10 mouse cellular contexts compared by ENCODE assay signal in the genomic region with DNA sequence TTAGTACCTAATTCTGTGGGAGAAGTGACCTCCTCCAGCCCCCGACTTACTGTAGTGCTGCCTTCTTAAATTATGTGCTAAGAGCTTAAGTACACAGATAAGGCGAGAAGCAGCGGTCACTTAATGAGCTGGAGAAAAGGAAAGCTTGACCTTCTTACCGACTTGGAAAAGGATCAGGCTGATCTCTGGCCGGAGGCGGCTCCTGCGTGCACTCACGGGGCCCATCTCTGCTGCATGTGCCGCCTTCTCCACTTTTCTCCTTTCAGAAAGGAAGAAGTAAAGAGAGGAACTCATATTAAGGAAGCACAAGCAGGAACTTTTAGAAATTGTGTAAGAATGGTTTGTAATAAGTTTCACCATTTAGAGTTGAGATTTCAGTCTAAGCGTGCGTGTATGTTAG. TPM values are rescaled to one million over a fixed set of nuclear protein-coding genes. Genes with fewer than 3 reads are reported as not detected.
A peak's percentile ranks its signal among the peaks of the same experiment; 100 is the strongest.
DNase-seq lines count a peak whose midpoint lies in the region; ATAC-seq and TF ChIP-seq lines count a peak whose summit lies in the region.
"Had no signal": no experiment of that assay in that cellular context is flagged by ENCODE, and none has a peak within 500 bp of the region (broad histone marks: within the 10 kb centered on the region; RNA-seq: fewer than 3 reads in every experiment).

A gene (minus strand): TSS at position 292 of the 400 bp plus-strand sequence.

- 42% methylated on average over 11 of the region's 11 CpGs for WGBS in heart, embryonic 13.5 days

- H3K27me3 ChIP-seq in heart, embryonic 13.5 days (replicated peaks): 0 out of 2 replicates have a peak, but pooled peaks cover 6% of the 10 kb centered on the region
- H3K27me3 ChIP-seq: embryonic facial prominence, embryonic 15.5 days; neural tube, embryonic 12.5 days had no signal

- no peaks in the 10 kb centered on the region for H3K9me3 ChIP-seq in heart, embryonic 13.5 days
- H3K9me3 ChIP-seq: embryonic facial prominence, embryonic 15.5 days; neural tube, embryonic 12.5 days had no signal

- peak within 1 kb of the TSS; percentile 36 for H3K4me3 ChIP-seq in gastrocnemius, adult 2 months
- H3K4me3 ChIP-seq in heart, embryonic 13.5 days: no peak within 1 kb of the TSS
- H3K4me3 ChIP-seq: embryonic facial prominence, embryonic 15.5 days; neural tube, embryonic 12.5 days had no signal

- TF ChIP-seq CTCF in gastrocnemius, adult 2 months (IDR thresholded peaks at IDR 0.05): no peak

- peak; percentile 32 for DNase-seq in gastrocnemius, adult 2 months
- no peak for DNase-seq in gastrocnemius, adult 8-10 months (ENCODE audit: low spot score in 2 of 2)
- DNase-seq in kidney, postnatal 36 days: peak; percentile 52 to 56
- no peak for DNase-seq in layer of hippocampus, postnatal 36 days
- DNase-seq in layer of hippocampus, adult 9-10 months (ENCODE audit: low spot score): no peak
- no peak for DNase-seq in adrenal gland, adult 8-10 months

- H3K36me3 ChIP-seq in heart, embryonic 13.5 days: peaks cover 60% of the 10 kb centered on the region

- H3K4me2 ChIP-seq in heart, embryonic 13.5 days: 0 out of 2 replicates have a peak within 1 kb of the TSS, but pooled peaks have one; percentile 1
- H3K4me2 ChIP-seq: embryonic facial prominence, embryonic 15.5 days; neural tube, embryonic 12.5 days had no signal

- intact Hi-C loops in gastrocnemius, adult 2 months (cut with DNase I): no loop called here

- peak within 1 kb of the TSS; percentile 65 for H3K27ac ChIP-seq in gastrocnemius, adult 2 months
- H3K27ac ChIP-seq in heart, embryonic 13.5 days (replicated peaks): peak within 1 kb of the TSS; percentile 66
- H3K27ac ChIP-seq: embryonic facial prominence, embryonic 15.5 days; neural tube, embryonic 12.5 days had no signal

- 0 out of 2 replicates have a peak within 1 kb of the TSS, but pooled peaks have one; percentile 28 for H3K9ac ChIP-seq in heart, embryonic 13.5 days
- H3K9ac ChIP-seq: embryonic facial prominence, embryonic 15.5 days; neural tube, embryonic 12.5 days had no signal

- peaks cover 28% of the 10 kb centered on the region for H3K4me1 ChIP-seq in heart, embryonic 13.5 days
- H3K4me1 ChIP-seq: embryonic facial prominence, embryonic 15.5 days; neural tube, embryonic 12.5 days had no signal

- no peak for ATAC-seq in heart, embryonic 13.5 days (ENCODE audit: extremely low read depth, insufficient number of reproducible peaks, low FRiP score, low TSS enrichment)
- peak; percentile 56 for ATAC-seq in megakaryocyte progenitor cell, adult 5-6 weeks (replicated peaks; ENCODE audit: poor library complexity)

RNA-seq across cellular contexts. Expression of the gene that starts here (rescaled TPM):
- total RNA-seq in gastrocnemius, adult 2 months (2021): under 1 TPM; 0.31 to 0.38 TPM
- total RNA-seq in gastrocnemius, adult 8-10 months (2022): under 1 TPM in 3 of 4 experiments, not detected in 1; 0.13 to 0.36 (median 0.20) TPM
- 1.0 and 1.1 TPM in 2 replicates for polyA plus RNA-seq in heart, embryonic 13.5 days (2015; fragmentation: Nextera tagmentation; extraction: Ambion mirVana)
- 415 and 476 TPM in 2 replicates for total RNA-seq in megakaryocyte progenitor cell, adult 5-6 weeks (2015)
- 342 and 360 TPM in 2 replicates for total RNA-seq in megakaryocyte progenitor cell, adult 5-6 weeks (2017)
- under 1 TPM in 1 of 2 experiments, not detected in 1; 0.20 TPM for total RNA-seq in layer of hippocampus, postnatal 36 days (2021)
- total RNA-seq in adrenal gland, adult 8-10 months (2022): 1 to 10 TPM; 2.0 to 4.3 (median 3.8) TPM

Comparison
In these comparisons a context has a peak if more than half of its experiments do, and no peak if none do; other contexts are left out.
1. RNA of the gene that starts here (total RNA-seq): 342 to 476 TPM in megakaryocyte progenitor cell, adult 5-6 weeks; 2.0 to 4.3 TPM in adrenal gland, adult 8-10 months, 0.31 to 0.38 TPM in gastrocnemius, adult 2 months, 0.13 to 0.36 TPM in gastrocnemius, adult 8-10 months and 0.20 TPM in layer of hippocampus, postnatal 36 days; every median in the first group is over 10 times any median in the second.
2. Peak in DNase-seq, H3K4me3 ChIP-seq and H3K27ac ChIP-seq in gastrocnemius, adult 2 months; RNA of the gene not detected or under 1 TPM.
3. DNase-seq: peak in kidney, postnatal 36 days (2 of 2); none in gastrocnemius, adult 8-10 months (0 of 2), layer of hippocampus, postnatal 36 days (0 of 2), layer of hippocampus, adult 9-10 months (single experiment) and adrenal gland, adult 8-10 months (single experiment).